Mouse (Mus musculus) CD8-positive naive resting alpha-beta T cell, adult 2 months (primary cell): ENCODE data around the gene Fbxo44.
"Not testable (repeated sequence)": the region's sequence is repeated elsewhere in the genome, so short reads cannot be mapped to it uniquely, and the experiment has no call there.

Experiments used
- DNase-seq, 2 experiments: peaks; one replicate each; pipeline ENCODE4 v3.0.0; 2022; ENCODE audit warnings: low read depth in 2 of 2, low spot score in 2 of 2

The Fbxo44 gene

DNA sequence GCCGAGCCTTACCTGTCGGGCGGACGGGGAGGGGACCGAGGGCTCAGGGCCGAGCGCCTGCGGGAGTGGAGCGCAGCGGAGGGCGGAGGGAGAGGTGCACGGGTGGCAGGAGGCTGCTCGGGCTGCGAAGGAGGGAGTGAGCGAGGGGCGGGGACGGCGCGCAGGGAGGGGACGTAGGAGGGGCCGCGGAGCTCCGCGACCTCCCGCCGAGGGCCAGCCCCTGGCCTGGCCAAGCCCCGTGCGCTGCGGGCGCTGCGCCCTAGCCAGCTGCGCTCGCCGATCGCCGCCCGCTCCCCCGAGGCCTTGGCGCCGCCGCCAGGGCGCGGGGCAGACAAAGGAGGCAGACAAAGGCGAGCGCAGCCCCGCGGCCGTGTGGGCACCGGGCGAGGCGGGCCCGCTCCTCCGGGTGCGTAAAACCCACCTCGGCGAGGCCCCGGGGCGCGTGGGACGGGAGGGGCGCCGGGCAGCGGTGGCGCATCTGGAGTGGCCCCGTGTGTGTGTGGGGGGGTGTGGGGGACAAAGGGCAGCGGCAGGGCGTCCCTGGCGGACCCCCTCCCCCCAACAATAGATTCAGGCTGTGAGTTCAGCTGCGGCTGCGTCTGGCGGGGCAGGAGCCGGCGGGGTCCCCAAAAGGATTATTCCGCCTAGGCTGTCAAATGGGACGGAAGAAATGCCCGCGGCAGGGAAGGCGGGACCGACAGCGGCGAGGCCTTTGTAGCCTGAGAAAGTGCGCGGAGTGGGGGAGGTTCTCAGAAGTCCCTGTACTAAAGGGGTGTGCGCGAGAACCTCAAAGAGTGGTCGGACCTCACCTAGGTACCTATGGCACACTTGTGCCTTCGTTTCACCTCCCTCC is 29.5 kb downstream of the Fbxo44 start, which contains the start of gene Draxin:
Gene Draxin (minus strand): TSS at position 138 of the 853 bp plus-strand sequence.
- no peak for DNase-seq

DNA sequence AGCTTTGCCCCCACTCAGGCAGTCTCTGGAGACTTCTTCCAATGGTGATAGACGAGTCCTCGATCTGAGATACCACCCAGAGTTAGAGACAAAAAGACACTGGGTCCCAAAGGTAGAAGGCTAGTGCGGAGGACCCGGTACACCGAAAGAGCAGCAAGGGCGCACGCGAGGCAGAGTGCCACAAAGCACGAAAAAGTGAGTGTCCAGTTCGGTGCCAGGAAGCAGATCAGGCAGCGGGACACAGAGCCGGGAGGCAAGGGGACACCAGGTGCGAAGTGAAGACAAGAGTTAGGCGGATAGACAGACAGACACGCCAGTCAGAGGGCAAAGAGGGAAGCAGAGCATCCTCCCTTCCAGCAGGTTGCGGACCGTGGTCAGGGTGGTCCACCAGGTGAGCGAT is 30.1 kb downstream of the Fbxo44 start, which contains the start of gene Mad2l2:
Gene Mad2l2 (plus strand): TSS at position 252 of the 400 bp plus-strand sequence.
- DNase-seq, result no peak

DNA sequence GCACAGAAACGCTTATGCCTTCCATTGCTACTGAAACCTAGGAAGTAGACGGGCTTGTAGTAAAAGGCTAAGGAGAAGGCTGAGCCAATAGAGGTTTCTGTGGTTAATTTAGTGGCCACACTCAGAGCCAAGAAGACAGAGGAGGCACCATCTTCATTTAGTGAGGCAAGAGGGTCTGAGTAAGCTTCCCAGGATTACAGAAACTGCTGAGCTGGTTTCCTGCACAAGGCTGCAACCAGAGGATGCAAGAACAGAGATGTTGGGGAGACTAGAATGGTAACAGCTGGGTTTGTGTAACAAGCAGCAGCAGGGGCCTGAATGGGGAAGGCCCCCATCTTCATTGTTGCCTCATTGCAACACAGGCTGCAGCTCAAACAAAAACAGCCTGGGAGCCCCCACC is 31.6 kb downstream of the Fbxo44 start:
- no peak for DNase-seq

DNA sequence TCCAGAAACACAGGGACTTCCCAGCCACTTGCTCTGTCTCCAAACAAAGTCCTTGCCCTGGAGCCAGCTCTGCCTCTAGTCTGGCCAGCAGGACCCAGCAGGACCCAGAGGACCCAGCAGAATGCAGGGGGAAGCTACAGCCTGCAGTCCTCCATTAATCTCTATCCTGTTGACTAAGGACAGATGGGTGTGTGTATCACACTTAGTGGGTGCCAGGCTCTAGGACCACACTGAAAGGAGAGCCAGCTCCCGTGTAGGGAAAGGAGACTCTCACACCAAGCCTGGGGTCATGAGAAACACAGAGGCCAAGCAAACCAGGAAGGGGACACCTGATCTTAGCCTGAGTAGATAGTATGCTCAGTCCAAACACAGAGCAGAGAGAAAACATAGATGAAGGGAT is 32.0 kb downstream of the Fbxo44 start:
- DNase-seq, result no peak

DNA sequence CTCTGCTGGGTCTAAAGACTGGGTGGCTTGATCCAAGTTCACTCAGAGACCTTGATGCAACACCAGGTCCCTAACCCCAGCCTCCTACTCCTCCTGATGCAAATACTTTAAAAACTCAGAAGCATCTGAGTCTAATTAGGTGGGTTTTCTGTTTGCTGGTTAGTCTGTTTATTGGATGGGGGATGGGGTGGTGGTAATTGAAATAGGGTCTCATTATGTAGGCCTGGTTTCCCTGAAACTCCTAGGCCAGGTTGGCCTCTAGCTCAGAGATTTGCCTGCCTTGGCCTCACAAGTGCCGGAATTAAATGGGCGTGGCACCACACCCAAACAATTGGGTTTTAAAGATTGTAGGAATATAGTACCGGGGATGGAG is 37.6 kb downstream of the Fbxo44 start:
- DNase-seq, result no peak

DNA sequence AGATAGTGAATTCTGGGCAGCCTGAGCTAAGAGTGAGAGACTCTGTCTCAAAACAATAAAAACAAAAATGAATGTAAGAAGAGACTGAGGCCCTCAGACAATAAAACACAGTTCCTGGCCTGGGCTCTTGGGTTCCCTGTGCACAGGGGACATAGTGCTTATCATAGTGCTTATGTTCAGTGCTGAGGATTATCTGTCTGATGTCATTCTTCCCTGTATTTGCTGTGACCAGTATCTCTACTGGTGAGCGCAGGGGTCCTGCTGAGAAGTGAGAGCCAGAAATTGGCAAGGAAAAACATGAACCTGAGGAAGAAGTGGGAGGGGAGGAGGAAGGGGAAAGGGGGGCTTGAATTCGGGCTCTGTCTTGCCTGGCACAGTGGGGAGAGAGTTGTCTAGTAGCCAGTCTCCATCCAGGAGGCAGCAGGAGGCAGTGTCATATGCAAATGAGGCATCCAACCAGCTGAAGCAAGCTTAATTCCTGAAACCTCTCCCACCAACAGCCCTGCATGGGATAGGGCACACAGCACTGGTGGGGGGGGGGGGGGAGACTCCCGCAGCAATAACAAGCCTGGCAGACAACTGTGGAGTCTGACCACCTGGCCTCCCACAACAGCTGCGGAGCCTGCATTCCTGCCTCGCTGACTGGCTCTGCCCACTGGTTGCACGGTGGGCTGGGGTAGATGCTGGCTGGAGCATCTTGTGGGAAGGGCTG is 38.1 kb downstream of the Fbxo44 start:
- no peak for DNase-seq

DNA sequence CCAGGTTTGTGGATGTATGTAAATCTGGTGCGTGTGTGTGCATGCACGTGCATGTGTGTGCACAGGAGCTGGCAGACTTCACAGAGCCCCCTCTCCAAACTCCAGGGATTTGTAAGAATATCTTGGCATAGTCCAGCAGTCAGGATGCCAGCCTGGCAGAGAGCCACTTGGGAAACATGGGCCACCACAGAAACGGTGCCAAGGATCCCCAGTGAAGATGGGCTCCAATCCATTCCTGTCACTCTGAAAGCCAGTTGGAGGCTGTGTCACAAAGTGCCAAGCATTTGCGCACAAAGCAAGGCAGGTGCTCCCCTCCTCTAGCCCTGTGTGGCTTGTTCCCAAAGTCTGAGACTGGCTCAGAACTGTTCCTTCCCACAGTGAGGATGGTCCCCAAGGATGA is 38.9 kb downstream of the Fbxo44 start:
- DNase-seq, result no peak

DNA sequence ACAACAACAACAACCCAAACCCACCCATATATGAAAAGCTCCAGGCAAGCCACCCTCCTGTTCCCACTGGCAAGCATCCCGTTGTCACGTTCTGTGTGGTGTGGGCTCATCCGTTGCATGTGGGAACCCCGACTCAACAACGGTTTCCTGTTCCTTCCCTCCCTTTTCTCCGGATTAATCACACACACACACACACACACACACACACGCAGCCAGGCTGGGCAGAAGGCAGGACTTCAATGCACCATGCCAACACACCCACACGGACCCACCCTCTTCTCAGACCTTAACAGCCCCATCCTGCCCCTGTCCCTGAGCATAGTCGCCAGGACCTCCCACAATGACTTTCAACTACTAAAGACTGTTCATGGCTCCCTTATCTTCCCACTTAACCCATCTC is 39.7 kb downstream of the Fbxo44 start:
- DNase-seq, result no peak

DNA sequence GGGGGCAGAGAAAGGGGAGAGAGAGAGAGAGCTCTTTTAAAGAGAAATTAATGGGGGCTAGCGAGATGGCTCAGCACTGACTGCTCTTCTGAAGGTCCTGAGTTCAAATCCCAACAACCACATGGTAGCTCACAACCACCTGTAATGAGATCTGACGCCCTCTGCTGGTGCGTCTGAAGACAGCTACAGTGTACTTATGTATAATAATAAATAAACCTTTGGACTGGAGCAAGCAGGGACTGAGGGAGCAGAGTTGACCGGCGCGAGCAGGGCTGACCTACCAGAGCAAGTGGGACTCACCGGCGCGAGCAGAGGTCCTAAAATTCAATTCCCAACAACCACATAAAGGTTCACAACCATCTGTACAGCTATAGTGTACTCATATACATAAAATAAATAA is 40.7 kb downstream of the Fbxo44 start:
- DNase-seq, result not testable (repeated sequence)

DNA sequence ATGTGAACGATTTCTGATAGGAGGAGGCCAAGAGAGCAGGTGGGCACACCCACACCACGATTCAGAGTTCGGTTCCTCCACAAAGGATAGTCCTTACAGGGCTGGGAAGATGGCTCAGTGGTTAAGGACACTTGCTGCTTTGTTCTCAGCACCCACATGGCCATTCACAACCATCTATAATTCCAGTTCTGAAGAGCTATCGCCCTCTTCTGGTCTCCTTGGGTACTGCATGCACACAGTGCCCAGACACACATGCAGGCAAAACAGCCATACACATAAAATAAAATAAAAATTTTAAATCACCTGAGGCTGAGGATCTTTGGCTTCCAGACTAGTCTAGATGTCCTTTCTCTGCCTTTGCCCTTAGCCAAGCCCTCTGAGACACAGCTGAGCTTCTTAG is 42.9 kb downstream of the Fbxo44 start:
- no peak for DNase-seq

DNA sequence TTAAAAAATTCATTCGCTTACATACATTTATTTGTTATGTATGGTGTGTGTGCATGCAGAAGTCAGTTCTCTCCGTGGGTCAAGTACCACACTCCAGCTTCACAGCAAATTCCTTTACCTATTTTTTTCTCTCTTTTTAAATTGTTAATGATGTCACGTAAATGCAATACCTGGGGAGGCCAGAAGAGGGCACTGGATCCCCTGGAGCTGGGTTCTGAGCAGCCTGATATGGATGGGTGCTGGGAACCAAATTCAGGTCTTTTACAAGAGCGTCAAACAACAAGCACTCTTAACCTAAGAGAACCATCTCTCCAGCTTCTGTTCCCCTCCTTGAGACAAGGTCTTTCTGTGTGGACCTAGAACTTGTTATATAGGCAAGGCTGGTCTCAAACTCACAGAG is 43.6 kb downstream of the Fbxo44 start:
- DNase-seq, result no peak

DNA sequence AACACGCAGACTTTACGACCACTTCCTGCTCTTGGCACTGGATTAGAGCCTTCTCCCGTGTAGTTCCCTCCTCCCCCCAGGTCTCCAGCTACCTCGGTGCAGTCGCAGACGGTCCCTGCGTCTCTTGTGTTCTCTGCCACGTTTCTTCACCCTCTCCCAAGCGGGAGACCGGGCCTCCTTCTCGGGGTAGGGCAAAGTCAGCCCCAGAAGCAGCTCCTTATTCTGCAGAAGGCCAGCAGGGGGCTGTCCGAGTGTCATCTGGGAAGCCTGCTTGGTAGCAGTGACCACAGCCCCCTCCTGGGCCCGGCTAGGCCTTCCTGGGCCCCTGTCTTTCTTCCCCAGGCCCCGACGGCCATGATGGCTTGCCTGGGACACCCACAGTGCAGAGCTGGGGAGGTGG is 44.8 kb downstream of the Fbxo44 start:
- no peak for DNase-seq

DNA sequence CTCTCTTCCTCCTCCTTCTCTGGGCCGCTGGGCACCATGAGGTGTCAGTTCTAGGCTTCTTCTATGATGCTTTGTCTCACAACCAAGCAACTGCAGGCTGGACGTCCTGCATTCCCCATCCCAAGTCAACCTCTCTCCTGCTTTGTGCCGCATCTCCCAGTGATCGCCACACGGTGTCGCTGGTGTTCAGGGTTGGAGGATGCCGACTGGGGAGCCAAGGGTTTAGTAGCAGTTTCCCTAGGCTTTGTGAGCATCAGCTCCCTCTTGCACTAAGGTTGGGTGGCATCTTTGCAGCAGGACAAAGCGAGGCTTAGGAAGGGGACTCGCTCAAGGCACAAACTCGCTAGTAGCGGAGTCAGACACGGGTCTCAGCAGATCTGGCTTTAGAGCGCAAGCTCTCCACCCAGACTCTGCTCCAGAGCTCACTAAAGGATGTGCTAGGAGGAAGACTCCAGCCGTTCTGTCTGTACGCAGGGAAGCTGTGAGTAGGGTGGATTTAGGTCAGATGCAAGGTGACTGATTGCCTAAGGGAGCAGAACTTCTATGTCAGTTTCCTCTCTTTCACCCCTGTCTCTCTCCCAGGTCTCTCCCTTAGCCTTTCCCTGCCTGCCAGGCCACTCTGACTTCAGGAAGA is 45.4 kb downstream of the Fbxo44 start:
- DNase-seq, result peak; percentile 69 to 82

DNA sequence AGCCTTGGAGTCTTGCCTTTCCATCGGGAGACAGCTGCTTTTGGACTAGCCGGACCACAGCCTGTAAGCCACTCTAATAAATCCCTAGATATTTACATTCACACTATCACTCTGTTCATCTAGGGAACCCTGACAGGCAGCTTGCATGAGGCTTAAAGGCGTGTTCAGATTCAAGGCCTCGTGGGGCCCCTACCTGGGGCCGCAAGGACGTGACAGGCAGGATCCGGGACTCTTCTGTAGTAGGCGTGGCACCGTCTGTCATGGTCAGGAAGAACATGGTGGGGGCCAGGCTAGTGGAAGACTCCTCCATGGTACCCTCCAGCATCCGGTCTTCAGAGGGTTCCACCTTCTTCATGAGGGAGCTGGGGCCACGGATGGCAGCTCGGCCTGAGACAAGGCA is 47.8 kb downstream of the Fbxo44 start:
- DNase-seq, result no peak

DNA sequence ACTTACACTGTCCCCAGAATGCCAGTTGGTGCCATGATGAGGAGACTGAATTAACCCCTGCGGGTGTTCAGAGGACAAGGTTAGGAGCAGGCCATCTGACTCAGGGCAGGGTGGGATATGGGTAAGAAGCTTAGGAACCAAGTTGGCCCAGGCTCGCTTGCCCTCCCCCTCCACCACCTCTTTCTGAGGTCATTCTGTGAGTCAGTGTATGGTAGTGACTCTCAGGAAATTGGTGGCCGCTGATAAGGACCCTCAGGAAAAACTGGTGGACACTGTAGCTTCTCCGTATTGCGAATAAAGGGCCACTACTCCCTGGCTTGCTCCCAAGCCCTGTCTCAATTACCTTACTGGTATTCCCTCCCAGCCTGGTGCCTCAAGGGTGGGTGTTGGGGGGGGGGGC is 51.1 kb downstream of the Fbxo44 start:
- no peak for DNase-seq

DNA sequence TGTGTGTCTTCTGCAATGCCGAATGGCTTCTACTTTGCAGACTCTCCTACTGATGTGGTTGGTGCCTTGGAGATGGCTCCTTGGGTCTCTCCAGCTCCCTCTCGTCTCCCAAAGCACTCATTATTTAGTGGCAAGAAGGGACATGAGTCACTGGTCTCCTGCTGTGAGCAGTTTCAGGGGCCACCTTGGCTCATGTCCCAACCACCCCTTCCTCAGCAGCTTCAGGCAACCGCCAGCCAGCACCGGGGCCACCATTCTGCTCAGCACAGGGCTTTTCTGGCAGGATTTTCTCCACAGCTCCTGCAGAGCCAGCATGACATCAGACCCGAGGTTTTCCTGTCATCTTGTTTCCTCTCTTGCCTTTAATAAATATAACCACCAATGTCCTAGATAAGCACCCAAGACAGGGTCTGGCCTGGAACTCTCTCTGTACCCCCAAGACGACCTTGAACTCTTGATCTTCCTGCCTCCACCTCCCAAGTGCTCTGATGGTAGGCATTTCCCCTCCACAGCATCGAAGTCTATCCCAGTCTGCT is 51.6 kb downstream of the Fbxo44 start:
- DNase-seq, result no peak

DNA sequence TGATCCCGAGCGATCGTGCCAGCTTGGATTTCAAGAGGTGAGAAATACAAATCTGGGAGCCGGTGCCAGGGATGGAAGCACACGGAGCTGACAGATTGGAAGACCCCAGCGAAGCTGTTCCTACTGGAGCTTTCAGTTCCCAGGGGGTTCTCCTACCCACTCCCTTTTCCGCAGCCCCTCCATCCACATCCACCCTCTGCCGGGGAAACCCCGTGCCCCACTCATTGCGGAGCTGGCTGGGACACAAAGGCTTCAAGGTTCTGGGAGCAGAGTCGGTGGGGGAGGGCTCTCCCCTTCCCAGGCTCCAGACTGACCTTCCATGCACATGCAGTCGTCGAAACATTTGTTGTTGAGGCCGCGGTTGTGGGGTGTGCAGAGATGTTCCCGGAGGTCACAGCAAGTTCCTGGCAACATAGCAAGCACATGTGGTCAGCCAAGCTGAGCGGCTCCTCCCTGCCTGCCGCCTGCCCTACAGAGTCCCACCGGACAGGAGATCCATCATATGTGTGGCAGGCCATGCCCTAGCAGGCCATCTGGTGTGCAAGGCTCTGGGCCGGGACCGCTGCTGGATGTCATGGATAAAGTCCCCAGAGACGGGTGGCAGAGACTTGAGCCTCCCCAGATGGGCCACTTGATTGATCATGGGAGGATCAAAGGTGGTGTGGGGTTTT is 52.5 kb downstream of the Fbxo44 start:
- no peak for DNase-seq

DNA sequence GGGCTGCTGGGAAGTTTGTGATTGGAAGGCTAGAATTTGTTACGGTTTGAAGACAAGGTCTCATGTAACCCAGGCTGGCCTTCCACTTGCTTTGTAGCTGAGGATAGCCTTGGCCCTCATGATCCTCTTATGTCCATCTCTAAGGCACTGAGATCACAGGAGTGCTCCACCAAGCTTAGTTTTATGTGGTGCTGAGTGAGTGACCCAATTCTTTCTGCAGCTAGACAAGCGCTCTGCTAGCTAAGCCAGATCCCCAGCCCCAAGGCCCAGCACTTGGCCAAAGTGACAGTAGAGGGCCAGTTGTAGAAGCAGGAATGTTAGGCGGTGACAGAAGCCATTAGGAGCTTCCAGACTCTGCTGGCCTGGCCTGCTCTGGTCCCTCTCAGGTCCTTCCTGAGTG is 56.1 kb downstream of the Fbxo44 start:
- DNase-seq, result no peak
